Mouse (Mus musculus) forebrain, embryonic 12.5 days (tissue): ENCODE results near the gene Akt1. TPM values are rescaled to one million over a fixed set of nuclear protein-coding genes. Genes with fewer than 3 reads are reported as not detected.
A peak's percentile ranks its signal among the peaks of the same experiment; 100 is the strongest.

ENCODE experiments used
- ATAC-seq: fragments of 200-750 bp; cut with Nextera tagmentation; 2 replicates; pipeline ENCODE4 v1.8.0; 2017; ENCODE audit warnings: moderate TSS enrichment; ENCODE audit not compliant: low FRiP score
- H3K27ac ChIP-seq: fragments of 300-500 bp; sonication (generic); 2 replicates; pipeline ENCODE4 v1.5.1; 2016; ENCODE audit warnings: mild to moderate bottlenecking
- H3K27me3 ChIP-seq: fragments of 300-500 bp; sonication (generic); 2 replicates; pipeline ENCODE4 v1.6.1; 2016; ENCODE audit warnings: mild to moderate bottlenecking
- H3K36me3 ChIP-seq: fragments of 300-500 bp; sonication (generic); replicated peaks from 2 replicates; pipeline ENCODE4 v1.6.1; 2016; ENCODE audit warnings: mild to moderate bottlenecking
- H3K4me1 ChIP-seq: fragments of 300-500 bp; sonication (generic); 2 replicates; pipeline ENCODE4 v1.6.1; 2016
- H3K4me2 ChIP-seq: fragments of 300-500 bp; sonication (generic); 2 replicates; pipeline ENCODE4 v1.6.1; 2016; ENCODE audit warnings: mild to moderate bottlenecking, moderate library complexity
- H3K4me3 ChIP-seq: fragments of 300-500 bp; sonication (generic); replicated peaks from 2 replicates; pipeline ENCODE4 v1.5.1; 2016; ENCODE audit warnings: mild to moderate bottlenecking
- H3K9ac ChIP-seq: fragments of 300-500 bp; sonication (generic); 2 replicates; pipeline ENCODE4 v1.6.1; 2016; ENCODE audit warnings: mild to moderate bottlenecking
- H3K9me3 ChIP-seq: fragments of 300-500 bp; sonication (generic); 2 replicates; pipeline ENCODE4 v1.6.1; 2016
- WGBS: fragments of 180-500 bp; shearing (Covaris S2); methylation state at CpG from one replicate; pipeline ENCODE4 v1.1.7; 2016; 5-methylcytosine and 5-hydroxymethylcytosine counted together
- microRNA-seq: library from miRNA; unstranded; fragments of <30 nt; microRNA quantifications from one replicate; pipeline ENCODE4, GENCODE M21; 2017
- polyA plus RNA-seq: library from polyadenylated mRNA; unstranded; fragments of >200 nt; fragmentation: Nextera tagmentation; extraction: Ambion mirVana; gene quantifications from 2 replicates; pipeline ENCODE4 v1.2.1, GENCODE M21; 2016

Gene Akt1
- polyA plus RNA-seq, 1 experiment from 2014 or later, result 71.6 TPM

DNA sequence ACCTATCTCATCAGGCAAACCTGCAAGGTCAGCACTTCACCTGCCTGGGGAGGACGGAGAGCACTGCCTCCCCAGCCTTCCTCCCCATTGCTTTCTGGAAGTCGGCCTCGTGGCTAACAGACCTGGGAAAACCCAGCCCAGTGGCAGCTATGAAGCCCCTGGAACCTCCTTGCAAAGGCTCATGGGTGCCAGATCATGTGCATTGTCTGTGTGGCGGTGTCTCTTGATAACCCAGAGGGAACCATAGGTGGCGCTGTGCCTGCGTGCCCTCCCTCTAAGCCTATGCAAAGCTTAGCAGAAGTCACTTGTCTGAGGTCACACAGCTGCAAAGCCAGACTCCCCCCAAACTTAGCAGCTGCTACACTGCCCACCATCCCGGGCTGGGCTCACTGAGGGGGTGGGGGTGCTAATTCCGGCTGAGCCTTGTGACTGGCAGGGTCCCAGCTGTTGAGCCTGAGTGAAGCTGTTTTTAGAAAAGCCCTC lies 56.7 kb downstream of the Akt1 start:
- Histone ChIP-seq H3K27me3 (peaks cover 47% of the 10 kb centered on the region), H3K9me3 (no peaks in the 10 kb centered on the region), H3K9ac (no peak overlapping the region), H3K4me3 (no peak overlapping the region), H3K4me1 (peaks cover 22% of the 10 kb centered on the region), H3K27ac (no peak overlapping the region), H3K36me3 (no peaks in the 10 kb centered on the region), H3K4me2 (no peak overlapping the region)
- peak; percentile 51; the same call in 1 of the 2 replicates for ATAC-seq
- WGBS, result 12% methylated on average over 8 of the region's 8 CpGs

DNA sequence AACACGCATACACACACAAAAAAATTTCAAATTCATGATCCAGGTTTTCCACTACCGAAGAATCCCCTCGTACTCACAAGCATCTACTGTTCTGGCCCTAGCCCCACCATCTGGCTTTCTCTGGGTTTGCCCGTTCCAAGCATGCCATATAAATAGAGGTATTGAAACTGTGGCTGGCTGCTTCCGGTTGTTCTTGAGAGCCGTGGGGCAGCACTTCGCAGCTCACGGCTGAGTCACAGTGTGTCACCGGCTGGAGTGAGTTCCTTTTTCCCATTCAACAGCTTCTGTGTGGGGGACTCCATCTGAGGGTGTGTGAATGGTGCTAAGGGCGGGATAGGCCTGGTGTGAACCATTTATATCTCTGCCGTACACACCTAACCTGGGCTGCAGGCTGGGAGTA lies 57.5 kb downstream of the Akt1 start:
- Histone ChIP-seq H3K9ac (no peak overlapping the region), H3K27me3 (peaks cover 41% of the 10 kb centered on the region), H3K27ac (no peak overlapping the region), H3K9me3 (no peaks in the 10 kb centered on the region), H3K36me3 (no peaks in the 10 kb centered on the region), H3K4me3 (no peak overlapping the region), H3K4me1 (peaks cover 22% of the 10 kb centered on the region), H3K4me2 (no peak overlapping the region)
- 87% methylated on average over 11 of the region's 11 CpGs for WGBS
- ATAC-seq, result no peak

DNA sequence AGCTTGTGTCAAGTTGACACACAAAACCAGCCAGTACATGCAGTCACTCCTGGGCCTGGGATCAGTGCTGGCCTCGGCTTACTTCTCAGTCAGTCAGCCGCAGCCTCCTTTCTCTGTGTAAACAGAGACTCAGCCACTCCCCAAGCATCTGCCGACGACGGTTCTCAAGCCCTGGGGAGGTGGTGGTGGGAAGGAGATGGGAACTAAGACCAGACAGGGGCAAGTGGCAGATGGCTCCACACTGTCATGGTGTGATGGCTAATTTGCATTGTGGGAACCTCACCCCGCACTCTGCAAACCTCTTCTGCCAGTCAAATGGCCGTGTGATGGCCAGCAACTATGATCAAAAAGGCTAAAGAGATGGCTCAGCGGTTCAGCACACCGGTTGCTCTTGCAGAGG lies 58.0 kb downstream of the Akt1 start:
- Histone ChIP-seq H3K9me3 (no peaks in the 10 kb centered on the region), H3K4me2 (no peak overlapping the region), H3K4me1 (peaks cover 22% of the 10 kb centered on the region), H3K27me3 (peaks cover 36% of the 10 kb centered on the region), H3K4me3 (no peak overlapping the region), H3K9ac (no peak overlapping the region), H3K36me3 (no peaks in the 10 kb centered on the region), H3K27ac (no peak overlapping the region)
- no peak for ATAC-seq
- WGBS, result 69% methylated on average over 9 of the region's 9 CpGs

DNA sequence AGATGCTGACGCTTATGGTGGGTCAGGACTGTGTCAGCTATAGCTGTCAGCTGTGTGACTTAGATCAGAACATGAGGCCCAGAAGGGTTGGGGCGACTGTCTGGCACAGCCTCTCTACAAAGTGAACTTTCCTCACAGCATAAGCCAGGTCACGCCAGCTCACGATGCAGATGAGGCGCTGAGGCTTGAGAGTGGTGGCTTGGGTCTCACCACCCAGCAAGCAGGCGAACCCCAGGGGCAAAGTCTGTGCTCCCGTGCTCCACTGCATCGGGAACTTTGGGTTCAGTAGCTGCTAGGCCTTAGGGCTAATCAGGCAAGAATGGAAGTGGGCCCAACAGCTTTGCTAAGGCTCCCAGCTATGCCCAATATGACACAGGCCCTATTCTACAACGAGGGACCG lies 65.7 kb downstream of the Akt1 start:
- no peaks in the 10 kb centered on the region for H3K9me3 ChIP-seq
- peaks cover 11% of the 10 kb centered on the region for H3K4me1 ChIP-seq
- H3K27ac ChIP-seq, result no peak overlapping the region
- no peaks in the 10 kb centered on the region for H3K36me3 ChIP-seq
- ATAC-seq, result no peak
- no peaks in the 10 kb centered on the region for H3K27me3 ChIP-seq
- WGBS, result 92% methylated on average over 10 of the region's 10 CpGs
- no peak overlapping the region for H3K4me3 ChIP-seq
- no peak overlapping the region for H3K4me2 ChIP-seq
- no peak overlapping the region for H3K9ac ChIP-seq

DNA sequence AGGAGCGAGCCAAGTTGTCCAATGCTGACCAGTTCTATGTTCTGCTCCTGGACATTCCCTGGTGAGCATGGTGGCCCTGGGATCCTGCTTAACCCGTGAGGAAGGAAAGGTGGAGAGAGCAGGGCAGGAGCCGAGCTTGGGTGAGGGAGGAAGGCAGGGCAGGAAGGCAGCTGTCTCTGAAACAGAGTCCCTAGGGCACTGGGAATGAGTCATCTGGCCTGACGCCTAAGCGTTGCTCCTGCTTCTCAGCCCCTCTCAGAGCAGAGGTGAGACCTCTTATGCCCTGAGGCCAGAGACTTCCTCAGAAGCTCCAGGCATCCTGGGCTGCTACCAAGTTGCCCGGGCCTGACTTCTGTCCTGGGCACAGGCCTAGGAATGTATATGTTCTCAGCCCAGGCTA lies 67.7 kb downstream of the Akt1 start:
- 86% methylated on average over 6 of the region's 6 CpGs for whole genome bisulfite sequencing
- Histone ChIP-seq H3K36me3 (no peaks in the 10 kb centered on the region), H3K27me3 (no peaks in the 10 kb centered on the region), H3K9me3 (no peaks in the 10 kb centered on the region), H3K4me3 (no peak overlapping the region), H3K9ac (no peak overlapping the region), H3K4me1 (peaks cover 11% of the 10 kb centered on the region), H3K4me2 (no peak overlapping the region), H3K27ac (no peak overlapping the region)
- ATAC-seq, result no peak

DNA sequence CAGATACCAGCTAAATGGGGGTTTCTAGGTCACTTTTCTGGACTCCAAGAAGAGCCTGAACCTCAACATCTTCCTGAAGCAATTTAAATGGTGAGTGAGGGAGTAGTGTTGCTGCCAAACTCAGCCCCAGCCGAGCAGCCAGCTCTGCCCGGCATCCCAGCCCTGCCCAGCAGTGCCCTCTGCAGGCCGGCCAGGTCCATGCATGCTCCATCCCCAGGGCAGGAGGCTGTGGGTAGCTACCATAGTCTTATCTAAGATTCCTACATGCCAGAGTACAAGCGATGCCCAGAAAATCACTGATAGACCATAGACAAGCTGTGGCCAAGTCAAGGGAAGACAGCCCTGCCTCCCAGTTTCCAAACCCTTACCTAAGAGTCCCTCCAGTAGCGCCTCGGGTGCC lies 68.9 kb downstream of the Akt1 start:
- Histone ChIP-seq H3K4me3 (no peak overlapping the region), H3K36me3 (no peaks in the 10 kb centered on the region), H3K9ac (no peak overlapping the region), H3K4me1 (peaks cover 11% of the 10 kb centered on the region), H3K4me2 (no peak overlapping the region), H3K27me3 (no peaks in the 10 kb centered on the region), H3K9me3 (no peaks in the 10 kb centered on the region), H3K27ac (no peak overlapping the region)
- 42% methylated on average over 6 of the region's 6 CpGs for WGBS
- ATAC-seq, result peak; percentile 75

DNA sequence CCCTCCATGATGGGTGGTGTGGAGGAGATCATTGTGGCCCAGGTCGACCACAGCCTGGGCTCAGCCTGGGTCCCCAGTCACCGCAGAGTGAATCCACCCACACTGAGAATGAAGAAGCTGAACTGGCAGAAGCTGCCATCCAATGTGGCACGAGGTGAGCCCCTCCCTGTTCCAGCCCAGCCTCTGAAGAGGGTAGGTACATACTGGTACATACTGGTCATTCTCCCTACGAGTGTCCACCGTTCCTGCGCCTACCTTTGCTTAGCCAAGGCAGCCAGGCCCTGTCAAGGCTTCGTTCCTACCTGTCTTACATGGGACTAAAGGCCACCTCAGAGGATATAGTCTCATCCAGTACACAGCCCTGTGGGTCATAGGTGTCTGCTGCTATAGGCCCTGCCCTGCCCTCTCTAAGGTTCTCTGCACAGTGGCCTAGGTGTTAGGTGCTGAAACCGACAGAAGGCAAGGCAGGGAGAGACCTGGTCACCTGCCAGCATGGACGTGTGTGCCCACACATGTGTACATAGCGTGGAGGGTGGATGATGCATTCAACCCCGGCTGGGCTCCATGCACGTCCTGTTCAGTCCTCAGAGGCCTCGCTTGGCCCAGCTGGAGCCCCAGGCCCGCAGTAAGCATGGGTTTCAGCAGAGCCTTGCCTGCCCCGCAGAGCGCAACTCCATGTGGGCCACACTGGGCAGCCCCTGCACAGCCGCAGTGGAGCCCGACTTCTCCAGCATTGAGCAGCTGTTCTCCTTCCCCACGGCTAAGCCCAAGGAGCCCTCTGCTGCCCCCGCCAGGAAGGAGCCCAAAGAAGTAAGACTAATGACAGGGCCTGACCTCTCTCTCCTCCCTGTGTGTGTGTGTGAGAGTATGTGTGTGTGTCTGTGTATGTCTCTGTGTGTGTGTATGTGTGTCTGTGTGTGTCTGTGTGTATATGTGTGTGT lies 69.7 kb downstream of the Akt1 start:
- no peak overlapping the region for H3K4me3 ChIP-seq
- H3K27me3 ChIP-seq, result no peaks in the 10 kb centered on the region; the same call in 1 of the 2 replicates
- peak; percentile 57 for ATAC-seq
- peaks cover 11% of the 10 kb centered on the region for H3K4me1 ChIP-seq
- no peaks in the 10 kb centered on the region for H3K36me3 ChIP-seq
- H3K27ac ChIP-seq, result no peak overlapping the region
- 0 out of 2 replicates have a peak overlapping the region, but pooled peaks have one; percentile 38 for H3K9ac ChIP-seq
- H3K4me2 ChIP-seq, result no peak overlapping the region
- H3K9me3 ChIP-seq, result no peaks in the 10 kb centered on the region
- WGBS, result 58% methylated on average over 20 of the region's 20 CpGs

DNA sequence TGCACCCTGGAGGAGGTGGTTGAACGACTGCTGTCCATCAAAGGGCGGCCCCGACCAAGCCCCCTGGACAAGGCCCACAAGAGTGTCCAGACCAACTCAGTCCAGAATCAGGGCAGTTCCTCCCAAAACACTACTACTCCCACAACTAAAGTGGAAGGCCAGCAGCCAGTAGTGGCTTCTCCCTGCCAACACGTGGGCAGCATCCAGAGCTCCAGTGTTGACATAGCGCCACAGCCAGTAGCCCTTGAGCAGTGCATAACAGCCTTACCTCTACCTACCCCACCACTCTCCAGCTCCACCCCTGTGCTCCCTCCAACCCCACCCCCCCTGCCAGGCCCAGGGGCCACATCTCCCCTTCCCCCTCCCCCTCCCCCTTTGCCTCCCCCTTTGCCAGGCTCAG lies 70.7 kb downstream of the Akt1 start:
- Histone ChIP-seq H3K27ac (no peak overlapping the region), H3K27me3 (no peaks in the 10 kb centered on the region; the same call in 1 of the 2 replicates), H3K4me2 (no peak overlapping the region), H3K4me1 (peaks cover 11% of the 10 kb centered on the region), H3K9ac (no peak overlapping the region), H3K9me3 (no peaks in the 10 kb centered on the region), H3K4me3 (no peak overlapping the region), H3K36me3 (no peaks in the 10 kb centered on the region)
- no peak for ATAC-seq
- 87% methylated on average over 5 of the region's 5 CpGs for WGBS

Small RNA genes lying within 50 kb of the gene (microRNA-seq; reads per million reads assigned to microRNA genes)
- gene Mir6939, result 0.97 reads per million

Other genes with a start within 250 kb of the Akt1 start
- not detected in 2 replicates for gene A530016L24Rik, start 185.4 kb downstream of the Akt1 start, polyA plus RNA-seq
- 10.7 and 11.5 TPM in 2 replicates for gene Tmem179, start 158.1 kb downstream of the Akt1 start, polyA plus RNA-seq
- 0.70 and 1.3 TPM in 2 replicates for gene Inf2, start 86.1 kb downstream of the Akt1 start, polyA plus RNA-seq
- gene Adssl1, start 54.8 kb downstream of the Akt1 start, polyA plus RNA-seq, result 2.0 and 2.8 TPM in 2 replicates
- 151 and 173 TPM in 2 replicates for gene Siva1, start 30.2 kb downstream of the Akt1 start, polyA plus RNA-seq
- gene Zbtb42, start 3.9 kb upstream of the Akt1 start, polyA plus RNA-seq, result 4.6 and 5.1 TPM in 2 replicates
- 14.4 and 16.3 TPM in 2 replicates for gene Cep170b, start 45.6 kb upstream of the Akt1 start, polyA plus RNA-seq
- gene Pld4, start 85.8 kb upstream of the Akt1 start, polyA plus RNA-seq, result 3.6 and 3.9 TPM in 2 replicates
- gene Ahnak2, start 127.8 kb upstream of the Akt1 start, polyA plus RNA-seq, result 0.05 and 0.19 TPM in 2 replicates
- gene Clba1, start 134.1 kb upstream of the Akt1 start, polyA plus RNA-seq, result 13.7 and 15.6 TPM in 2 replicates
- gene Cdca4, start 154.5 kb upstream of the Akt1 start, polyA plus RNA-seq, result 144 and 149 TPM in 2 replicates
- gene Gpr132, start 193.3 kb upstream of the Akt1 start, polyA plus RNA-seq, result not detected in 2 replicates